Mouse (Mus musculus) CH12.LX (cell line): ENCODE measurements around the gene Ppp1r37. TPM values are rescaled to one million over a fixed set of nuclear protein-coding genes. Genes with fewer than 3 reads are reported as not detected.

Experiments
- DNase-seq: peaks from one replicate; pipeline ENCODE4 v3.0.0-alpha.2; 2013; ENCODE audit errors: extremely low read depth
- H3K27ac ChIP-seq: 2 replicates; pipeline ENCODE4 v1.5.1; 2012; ENCODE audit warnings: low read depth, mild to moderate bottlenecking, control low read depth, moderate library complexity; ENCODE audit not compliant: insufficient read depth
- H3K27me3 ChIP-seq: replicated peaks from 2 replicates; pipeline ENCODE3; 2012; ENCODE audit warnings: inconsistent platforms
- H3K36me3 ChIP-seq, 2 experiments: replicated peaks in 1 of 2; 2 replicates each; pipeline versions ENCODE3 to v1.6.1; 2012; ENCODE audit warnings: inconsistent platforms in 1 of 2, low read length in 1 of 2, mild to moderate bottlenecking in 1 of 2, mixed read lengths in 1 of 2, moderate library complexity in 1 of 2; ENCODE audit not compliant: control insufficient read depth in 1 of 2, insufficient read depth in 1 of 2
- H3K4me1 ChIP-seq, 2 experiments: 2 replicates each; pipeline ENCODE4 v1.6.1; 2012; ENCODE audit warnings: inconsistent platforms in 1 of 2, moderate library complexity in 1 of 2; ENCODE audit not compliant: insufficient read depth in 2 of 2, control insufficient read depth in 1 of 2
- H3K4me2 ChIP-seq: 2 replicates; pipeline ENCODE4 v1.6.1; 2012; ENCODE audit warnings: low read depth, mild to moderate bottlenecking, control low read depth; ENCODE audit not compliant: poor library complexity, insufficient read depth, severe bottlenecking
- H3K4me3 ChIP-seq, 3 experiments: fragments of 150-350 bp in 1 of 3; sonication (generic) in 1 of 3; replicated peaks in 1 of 3; 2 replicates each; pipeline versions ENCODE3 to v1.5.1; 2011 to 2012; ENCODE audit warnings: low read depth in 2 of 3, low read length in 2 of 3, mild to moderate bottlenecking in 2 of 3, moderate library complexity in 2 of 3, control low read depth in 1 of 3, improper control_type of control experiment in 1 of 3, inconsistent platforms in 1 of 3, mixed read lengths in 1 of 3; ENCODE audit not compliant: poor library complexity in 1 of 3
- H3K79me2 ChIP-seq: replicated peaks from 2 replicates; pipeline ENCODE4 v1.6.1; 2012; ENCODE audit warnings: mild to moderate bottlenecking, moderate library complexity; ENCODE audit not compliant: control insufficient read depth, poor library complexity, insufficient read depth, severe bottlenecking; ENCODE audit errors: extremely low read depth
- H3K9ac ChIP-seq: 2 replicates; pipeline ENCODE4 v1.6.1; 2012; ENCODE audit warnings: low read depth, mild to moderate bottlenecking, control low read depth, moderate library complexity; ENCODE audit not compliant: insufficient read depth
- H3K9me3 ChIP-seq: replicated peaks from 2 replicates; pipeline ENCODE3; 2012; ENCODE audit warnings: low read length, inconsistent platforms, mixed read lengths
- CHD1 ChIP-seq: IDR thresholded peaks from 2 replicates; pipeline ENCODE4 v1.6.1; 2012; ENCODE audit warnings: low read depth, low read length, improper control_type of control experiment, inconsistent platforms
- CHD2 ChIP-seq: IDR thresholded peaks from 2 replicates; pipeline ENCODE4 v1.6.1; 2011; ENCODE audit warnings: low read length, improper control_type of control experiment
- CTCF ChIP-seq, 2 experiments: IDR thresholded peaks in 1 of 2; conservative IDR thresholded peaks in 1 of 2; 2 replicates each; pipeline ENCODE4 v1.5.1; 2011 to 2012; ENCODE audit warnings: low read depth in 2 of 2, low read length in 2 of 2, improper control_type of control experiment in 1 of 2, inconsistent platforms in 1 of 2, mild to moderate bottlenecking in 1 of 2, moderate library complexity in 1 of 2
- ETS1 ChIP-seq: conservative IDR thresholded peaks from 2 replicates; pipeline ENCODE4 v1.6.1; 2012; ENCODE audit warnings: low read depth, mild to moderate bottlenecking, inconsistent platforms, low read length, improper control_type of control experiment, moderate library complexity
- GABPA ChIP-seq: IDR thresholded peaks from 2 replicates; pipeline ENCODE4 v1.6.1; 2012; ENCODE audit warnings: low read depth, low read length, improper control_type of control experiment, inconsistent platforms; ENCODE audit not compliant: insufficient replicate concordance
- HCFC1 ChIP-seq: IDR thresholded peaks from 2 replicates; pipeline ENCODE4 v1.6.1; 2012; ENCODE audit warnings: low read depth, mild to moderate bottlenecking, inconsistent platforms, low read length, improper control_type of control experiment
- IRF4 ChIP-seq: IDR thresholded peaks from 2 replicates; pipeline ENCODE4 v1.6.1; 2014; ENCODE audit warnings: low read depth, mild to moderate bottlenecking, inconsistent platforms, low read length, improper control_type of control experiment
- JUN ChIP-seq: IDR thresholded peaks from 2 replicates; pipeline ENCODE4 v1.6.1; 2011; ENCODE audit warnings: low read depth, mild to moderate bottlenecking, low read length, improper control_type of control experiment, moderate library complexity; ENCODE audit not compliant: insufficient read depth
- JUND ChIP-seq: conservative IDR thresholded peaks from 2 replicates; pipeline ENCODE4 v1.6.1; 2011; ENCODE audit warnings: low read depth, low read length, improper control_type of control experiment
- MAFK ChIP-seq: IDR thresholded peaks from 2 replicates; pipeline ENCODE4 v1.6.1; 2011; ENCODE audit warnings: low read length, improper control_type of control experiment; ENCODE audit not compliant: insufficient replicate concordance
- MAX ChIP-seq: IDR thresholded peaks from 2 replicates; pipeline ENCODE4 v1.6.1; 2011; ENCODE audit warnings: low read length, improper control_type of control experiment
- MAZ ChIP-seq: IDR thresholded peaks from 2 replicates; pipeline ENCODE4 v1.6.1; 2012; ENCODE audit warnings: low read depth, mild to moderate bottlenecking, inconsistent platforms, low read length, improper control_type of control experiment, moderate library complexity
- MEF2A ChIP-seq: IDR thresholded peaks from 2 replicates; pipeline ENCODE4 v1.6.1; 2014; ENCODE audit warnings: low read depth, mild to moderate bottlenecking, inconsistent platforms, low read length, improper control_type of control experiment, borderline replicate concordance
- MXI1 ChIP-seq: IDR thresholded peaks from 2 replicates; pipeline ENCODE4 v1.6.1; 2011; ENCODE audit warnings: mild to moderate bottlenecking, low read depth, low read length, improper control_type of control experiment
- MYC ChIP-seq: IDR thresholded peaks from 2 replicates; pipeline ENCODE4 v1.6.1; 2011; ENCODE audit warnings: low read depth, mild to moderate bottlenecking, improper control_type of control experiment, low read length
- POLR2A ChIP-seq: IDR thresholded peaks from 2 replicates; pipeline ENCODE4 v1.6.1; 2011; ENCODE audit warnings: low read depth, mild to moderate bottlenecking, improper control_type of control experiment, low read length
- RAD21 ChIP-seq: IDR thresholded peaks from 2 replicates; pipeline ENCODE4 v1.6.1; 2011; ENCODE audit warnings: low read depth, mild to moderate bottlenecking, low read length, improper control_type of control experiment, moderate library complexity
- RCOR1 ChIP-seq: conservative IDR thresholded peaks from 2 replicates; pipeline ENCODE4 v1.6.1; 2012; ENCODE audit warnings: low read depth, mild to moderate bottlenecking, inconsistent platforms, low read length, improper control_type of control experiment
- SIN3A ChIP-seq: IDR thresholded peaks from 2 replicates; pipeline ENCODE4 v1.6.1; 2012; ENCODE audit warnings: low read length, improper control_type of control experiment, inconsistent platforms
- TBP ChIP-seq: conservative IDR thresholded peaks from 2 replicates; pipeline ENCODE4 v1.6.1; 2011; ENCODE audit warnings: low read depth, low read length, improper control_type of control experiment
- USF1 ChIP-seq: IDR thresholded peaks from 2 replicates; pipeline ENCODE4 v1.6.1; 2014; ENCODE audit warnings: low read depth, mild to moderate bottlenecking, inconsistent platforms, low read length, improper control_type of control experiment
- ZC3H11A ChIP-seq: IDR thresholded peaks from 2 replicates; pipeline ENCODE4 v1.6.1; 2012; ENCODE audit warnings: low read depth, mild to moderate bottlenecking, inconsistent platforms, low read length, improper control_type of control experiment
- ZNF384 ChIP-seq: IDR thresholded peaks from 2 replicates; pipeline ENCODE4 v1.6.1; 2012; ENCODE audit warnings: low read depth, low read length, improper control_type of control experiment, inconsistent platforms
- dilution Hi-C: fragments of 300-500 bp; cut with MboI; formaldehyde crosslinking; loops from 2 replicates; pipeline ENCODE4 v1.14.3; 2020; ENCODE audit warnings: low sequenced_read_pairs; ENCODE audit not compliant: extremely low pct_unique_long_range_greater_than_20kb, extremely low pct_ligation_motif_present
- in situ Hi-C: fragments of 300-500 bp; cut with MboI; formaldehyde crosslinking; loops from 3 replicates; pipeline ENCODE4 v1.14.3; 2019; ENCODE audit warnings: low sequenced_read_pairs, low pct_ligation_motif_present, low pct_unique_long_range_greater_than_20kb, mixed read lengths
- polyA plus RNA-seq: library from polyadenylated mRNA; unstranded; fragments of >175 nt; gene quantifications from 2 replicates; pipeline ENCODE4 v1.2.1, GENCODE M21; 2012; ENCODE audit warnings: low read depth; ENCODE audit not compliant: insufficient read length
- total RNA-seq, 2 experiments: library from RNA; depleted of rRNA; stranded (reverse); fragments of 300-350 nt in 1 of 2; fragments of >200 nt in 1 of 2; gene quantifications; 2 replicates each; pipeline ENCODE4 v1.2.3; 2012 to 2014

The Ppp1r37 gene
- total and polyA plus RNA-seq, 3 experiments = 7.3 to 15.7 (median 13.8) TPM

GRCm38 (mm10) chr7:19551634-19552033, 11.2 kb downstream of the Ppp1r37 start:
- H3K4me1 ChIP-seq = peaks cover 0 to 4% of the 10 kb centered on the region in 2 experiments; a peak in 1 of 4 replicates
- dilution Hi-C loops = no loop called here
- DNase-seq = no peak
- in situ Hi-C loops = loop anchor here (25.0 kb wide), 1 partner anchor 139 kb away; the partner anchor contains the start of genes Ckm and Klc3
- no peak overlapping the region for H3K9ac ChIP-seq
- no peaks in the 10 kb centered on the region for H3K9me3 ChIP-seq
- no peak overlapping the region for H3K4me2 ChIP-seq
- H3K27ac ChIP-seq = no peak overlapping the region
- H3K27me3 ChIP-seq = no peaks in the 10 kb centered on the region
- peaks cover 35 to 92% of the 10 kb centered on the region in 2 experiments for H3K36me3 ChIP-seq
- no peak for TF ChIP-seq SIN3A
- TF ChIP-seq IRF4 = no peak
- TF ChIP-seq CHD1 = no peak
- no peak for TF ChIP-seq POLR2A
- TF ChIP-seq MAX = no peak
- TF ChIP-seq MAFK = no peak
- TF ChIP-seq MYC = no peak
- TF ChIP-seq USF1 = no peak
- no peak for TF ChIP-seq JUN
- TF ChIP-seq HCFC1 = no peak
- TF ChIP-seq ZNF384 = no peak
- TF ChIP-seq MAZ = no peak
- no peak for TF ChIP-seq GABPA
- TF ChIP-seq CTCF (conservative IDR thresholded peaks at IDR 0.05 in 1 of 2, IDR thresholded peaks at IDR 0.05 in 1 of 2; ENCODE audit: low read depth in 2 of 2, low read length in 2 of 2) = no peak
- TF ChIP-seq ZC3H11A = no peak
- no peak for TF ChIP-seq RAD21
- TF ChIP-seq RCOR1 = no peak
- H3K4me3 ChIP-seq = no peak overlapping the region
- peaks cover 35% of the 10 kb centered on the region for H3K79me2 ChIP-seq

GRCm38 (mm10) chr7:19549394-19549793, 13.5 kb downstream of the Ppp1r37 start:
- no peak overlapping the region for H3K9ac ChIP-seq
- TF ChIP-seq HCFC1 (no peak), MEF2A (no peak), MAX (no peak), TBP (no peak), MXI1 (no peak), CHD2 (no peak), MAZ (no peak), JUND (no peak), ETS1 (no peak)
- H3K4me3 ChIP-seq = no peak overlapping the region
- no peaks in the 10 kb centered on the region for H3K9me3 ChIP-seq
- no peak overlapping the region for H3K27ac ChIP-seq
- peaks cover 0 to 10% of the 10 kb centered on the region in 2 experiments; a peak in 1 of 4 replicates for H3K4me1 ChIP-seq
- H3K36me3 ChIP-seq = peaks cover 30 to 89% of the 10 kb centered on the region in 2 experiments
- in situ Hi-C loops (no loop called here), dilution Hi-C loops (no loop called here)
- H3K4me2 ChIP-seq = no peak overlapping the region
- DNase-seq = no peak
- H3K79me2 ChIP-seq = peaks cover 30% of the 10 kb centered on the region
- H3K27me3 ChIP-seq = no peaks in the 10 kb centered on the region
